Mouse (Mus musculus) liver, embryonic 18 days (tissue): ENCODE results near the gene 4921509C19Rik. TPM values are rescaled to one million over a fixed set of nuclear protein-coding genes. Genes with fewer than 3 reads are reported as not detected.

Experiments used
- polyA plus RNA-seq: library from polyadenylated mRNA; depleted of rRNA; stranded (reverse); fragments of >200 nt; gene quantifications from 2 replicates; pipeline ENCODE4 v1.2.3, GENCODE M21; 2012; rRNA removed

Gene 4921509C19Rik
- polyA plus RNA-seq: not detected in 2 replicates

DNA sequence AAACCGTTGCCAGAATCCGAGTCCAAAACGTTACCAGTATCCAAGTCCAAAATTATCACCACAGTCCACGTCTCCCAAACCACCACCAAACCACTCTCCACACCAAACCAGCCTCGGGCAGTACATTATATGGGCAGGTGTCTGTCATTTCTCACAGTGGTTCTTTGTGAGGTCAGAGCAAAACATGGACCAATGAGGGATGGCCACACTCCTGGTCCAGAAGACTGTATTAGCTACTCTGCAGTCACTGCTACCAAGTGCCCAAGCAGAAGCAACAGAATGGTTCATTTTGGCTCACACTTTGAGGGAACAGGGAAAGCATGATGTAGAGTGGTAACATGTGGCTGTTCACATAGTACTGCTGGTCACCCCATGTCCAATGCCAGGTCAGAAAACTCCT lies at the start of gene 4921509C19Rik:
4921509C19Rik (minus strand) TSS at position 101 of the 400 bp plus-strand sequence.

DNA sequence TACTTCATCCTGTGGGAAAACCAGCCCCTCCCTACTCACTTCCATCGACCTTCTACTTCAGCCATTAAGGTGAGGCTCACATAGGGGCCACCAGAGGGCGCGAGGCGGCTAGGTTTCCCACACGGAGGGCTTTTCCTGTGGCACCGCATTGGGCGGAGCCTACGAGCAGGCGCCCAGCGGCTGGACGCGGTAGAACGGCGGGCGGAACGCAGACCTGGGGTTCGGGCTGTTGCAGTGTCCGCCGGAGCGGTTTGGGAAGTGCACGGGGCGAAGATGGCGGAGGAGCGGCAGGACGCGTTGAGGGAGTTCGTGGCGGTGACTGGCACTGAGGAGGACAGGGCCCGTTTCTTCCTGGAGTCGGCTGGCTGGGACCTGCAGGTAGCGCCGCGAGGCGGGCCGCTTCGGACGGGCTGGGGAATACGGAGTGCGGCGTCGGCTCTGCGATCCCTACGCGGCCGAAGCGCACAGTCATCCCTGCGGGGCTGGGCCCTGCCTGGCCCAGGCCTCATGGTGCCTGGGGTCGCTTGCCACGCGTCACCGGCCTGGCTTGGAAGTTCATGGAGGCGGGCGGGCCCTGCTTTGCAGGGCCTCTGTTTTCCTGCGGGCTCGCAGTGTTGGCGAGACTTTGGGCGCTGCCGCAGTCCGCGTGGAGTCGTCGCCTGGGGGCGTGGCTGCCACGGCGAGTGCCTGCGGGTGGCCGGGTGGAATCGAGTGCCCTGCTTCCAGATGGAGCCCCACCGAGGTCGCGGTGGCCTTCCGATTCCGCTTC lies 18.3 kb upstream of the 4921509C19Rik start, which contains the start of gene Nsfl1c:
Nsfl1c (plus strand) TSS at position 148 of the 769 bp plus-strand sequence.

Other genes starting within 250 kb of the 4921509C19Rik start
- gene Nsfl1c, start 18.0 kb upstream of the 4921509C19Rik start, polyA plus RNA-seq: 42.6 and 46.0 TPM in 2 replicates
- gene Fkbp1a, start 66.3 kb upstream of the 4921509C19Rik start, polyA plus RNA-seq: 37.5 and 38.3 TPM in 2 replicates
- gene Sdcbp2, start 96.5 kb upstream of the 4921509C19Rik start, polyA plus RNA-seq: 0.22 and 0.30 TPM in 2 replicates
- gene Snph, start 156.4 kb upstream of the 4921509C19Rik start, polyA plus RNA-seq: 0.02 TPM in 2 replicates
- not detected in 2 replicates for gene Rad21l, start 192.4 kb upstream of the 4921509C19Rik start, polyA plus RNA-seq
- gene Tmem74b, start 225.9 kb upstream of the 4921509C19Rik start, polyA plus RNA-seq: 0.02 TPM in 2 replicates